Mouse (Mus musculus) forebrain, embryonic 16.5 days (tissue): ENCODE measurements around the gene Filip1. TPM values are rescaled to one million over a fixed set of nuclear protein-coding genes. Genes with fewer than 3 reads are reported as not detected.
A peak's percentile ranks its signal among the peaks of the same experiment; 100 is the strongest.
"Not testable (repeated sequence)": the region's sequence is repeated elsewhere in the genome, so short reads cannot be mapped to it uniquely, and the experiment has no call there.

Experiments
- ATAC-seq: fragments of 200-750 bp; cut with Nextera tagmentation; 2 replicates; pipeline ENCODE4 v1.8.0; 2017; ENCODE audit warnings: mild to moderate bottlenecking, moderate library complexity
- H3K27ac ChIP-seq: fragments of 300-500 bp; sonication (generic); 2 replicates; pipeline ENCODE4 v1.5.1; 2014; ENCODE audit warnings: low read length, control low read depth
- H3K27me3 ChIP-seq: fragments of 300-500 bp; sonication (generic); replicated peaks from 2 replicates; pipeline ENCODE4 v1.6.1; 2014; ENCODE audit warnings: low read length; ENCODE audit not compliant: control insufficient read depth, insufficient read depth
- H3K36me3 ChIP-seq: fragments of 300-500 bp; sonication (generic); 2 replicates; pipeline ENCODE4 v1.6.1; 2014; ENCODE audit not compliant: control insufficient read depth, insufficient read depth
- H3K4me1 ChIP-seq: fragments of 300-500 bp; sonication (generic); replicated peaks from 2 replicates; pipeline ENCODE4 v1.6.1; 2014; ENCODE audit warnings: low read length; ENCODE audit not compliant: control insufficient read depth, insufficient read depth
- H3K4me2 ChIP-seq: fragments of 300-500 bp; sonication (generic); 2 replicates; pipeline ENCODE4 v1.6.1; 2014; ENCODE audit warnings: mild to moderate bottlenecking, low read length, control low read depth
- H3K4me3 ChIP-seq: fragments of 300-500 bp; sonication (generic); replicated peaks from 2 replicates; pipeline ENCODE4 v1.5.1; 2014; ENCODE audit warnings: mild to moderate bottlenecking, low read length, control low read depth
- H3K9ac ChIP-seq: fragments of 300-500 bp; sonication (generic); replicated peaks from 2 replicates; pipeline ENCODE4 v1.6.1; 2014; ENCODE audit warnings: low read depth, low read length, control low read depth
- H3K9me3 ChIP-seq: fragments of 300-500 bp; sonication (generic); 2 replicates; pipeline ENCODE4 v1.6.1; 2016; ENCODE audit warnings: low read length; ENCODE audit not compliant: control insufficient read depth
- WGBS: fragments of 180-500 bp; shearing (Covaris S2); extraction: QIAGEN DNeasy Blood & Tissue Kit; methylation state at CpG from one replicate; pipeline ENCODE4 v1.1.7; 2014; 5-methylcytosine and 5-hydroxymethylcytosine counted together
- polyA plus RNA-seq: library from polyadenylated mRNA; unstranded; fragments of >200 nt; fragmentation: Nextera tagmentation; extraction: Ambion mirVana; gene quantifications from 2 replicates; pipeline ENCODE4 v1.2.1, GENCODE M21; 2015

Filip1 gene
- polyA plus RNA-seq, 1 experiment from 2014 or later: 3.0 TPM

DNA sequence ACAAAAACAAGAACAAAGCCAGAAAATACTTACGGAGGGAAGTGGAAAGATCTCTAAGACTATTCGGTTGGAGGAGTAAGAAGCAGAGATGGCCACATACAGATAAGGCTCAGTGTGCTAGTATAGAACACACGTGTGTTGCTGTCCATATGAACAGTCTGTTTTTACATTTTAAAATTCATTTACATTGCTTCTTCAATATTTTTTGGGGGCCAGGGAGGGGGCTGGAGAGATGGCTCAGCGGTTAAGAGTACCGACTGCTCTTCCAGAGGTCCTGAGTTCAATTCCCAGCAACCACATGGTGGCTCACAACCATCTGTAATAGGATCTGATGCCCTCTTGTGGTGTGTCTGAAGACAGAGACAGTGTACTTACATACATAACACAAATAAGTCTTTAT is 12.7 kb upstream of the Filip1 start:
- H3K4me2 ChIP-seq, H3K27ac ChIP-seq, H3K36me3 ChIP-seq, H3K9ac ChIP-seq, H3K27me3 ChIP-seq, ATAC-seq, H3K9me3 ChIP-seq, H3K4me1 ChIP-seq, H3K4me3 ChIP-seq: not testable (repeated sequence)
- 91% methylated on average over 5 of the region's 5 CpGs for WGBS

DNA sequence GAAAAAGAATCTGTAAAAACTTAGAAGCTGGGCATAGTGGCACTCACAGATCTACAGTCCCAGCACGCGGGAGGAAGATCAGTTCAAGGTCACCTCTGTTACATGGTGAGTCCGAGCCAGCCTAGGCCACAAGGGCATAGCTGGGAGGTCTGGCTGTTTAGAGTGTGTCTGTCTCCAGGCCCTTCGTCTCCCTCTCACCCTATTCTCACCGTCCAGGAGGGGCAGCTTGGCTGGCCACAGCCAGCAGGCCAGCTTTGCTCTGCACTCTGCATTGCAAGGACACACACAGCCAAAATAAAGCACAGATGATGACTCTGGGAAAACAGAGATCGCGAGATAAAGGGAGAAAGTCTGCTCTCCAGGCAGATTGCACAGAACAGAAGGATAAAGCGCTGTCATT is 10.2 kb upstream of the Filip1 start:
- Histone ChIP-seq H3K27ac (no peak overlapping the region), H3K4me2 (no peak overlapping the region), H3K4me1 (no peaks in the 10 kb centered on the region), H3K4me3 (no peak overlapping the region), H3K36me3 (no peaks in the 10 kb centered on the region), H3K9me3 (no peaks in the 10 kb centered on the region), H3K9ac (no peak overlapping the region), H3K27me3 (no peaks in the 10 kb centered on the region)
- 68% methylated on average over 8 of the region's 8 CpGs for WGBS
- ATAC-seq: no peak

DNA sequence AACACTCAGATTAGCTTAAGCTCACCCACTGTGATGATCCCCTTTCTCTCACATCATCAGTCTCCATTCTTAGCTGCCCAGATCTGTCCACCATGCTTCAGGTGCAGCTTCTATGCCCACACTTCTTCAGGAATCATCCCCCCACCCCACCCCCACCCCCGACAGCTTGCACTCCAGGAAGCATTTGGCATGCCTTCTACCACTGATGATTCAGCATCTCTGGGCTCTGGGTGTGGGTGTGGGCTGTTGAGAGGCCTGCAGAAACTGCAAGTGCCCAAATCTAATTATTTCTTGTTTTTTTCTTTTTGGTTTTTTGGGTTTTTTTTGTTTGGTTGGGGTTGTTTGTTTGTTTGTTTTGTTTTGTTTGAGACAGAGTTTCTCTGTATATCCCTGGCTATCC is 9.0 kb upstream of the Filip1 start:
- ATAC-seq: no peak
- Histone ChIP-seq H3K4me3 (no peak overlapping the region), H3K9me3 (no peaks in the 10 kb centered on the region), H3K9ac (no peak overlapping the region), H3K27me3 (no peaks in the 10 kb centered on the region), H3K27ac (no peak overlapping the region), H3K4me1 (no peaks in the 10 kb centered on the region), H3K4me2 (no peak overlapping the region), H3K36me3 (no peaks in the 10 kb centered on the region)
- 57% methylated on average over 1 of the region's 1 CpGs for WGBS

DNA sequence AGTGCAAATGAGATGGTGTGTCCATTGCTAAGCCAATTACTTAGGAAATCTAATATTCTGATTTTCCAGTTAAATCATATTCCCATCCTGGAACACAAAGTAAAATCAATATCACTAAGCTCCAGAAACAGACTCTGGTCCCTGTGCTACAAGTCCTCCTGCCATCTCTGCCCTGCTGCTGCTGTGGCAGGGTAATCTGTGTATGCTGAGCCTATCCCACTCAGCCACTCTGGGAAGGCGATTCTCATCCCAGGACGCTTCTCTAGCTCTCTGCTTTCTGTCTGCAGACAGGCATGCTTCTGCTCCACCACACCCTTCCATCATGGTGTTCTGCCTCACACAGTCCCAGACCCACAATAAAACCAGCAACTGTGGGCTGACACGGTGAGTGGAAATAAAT is 7.8 kb upstream of the Filip1 start:
- Histone ChIP-seq H3K27ac (no peak overlapping the region), H3K9ac (no peak overlapping the region), H3K27me3 (no peaks in the 10 kb centered on the region), H3K36me3 (no peaks in the 10 kb centered on the region), H3K4me1 (no peaks in the 10 kb centered on the region), H3K4me3 (no peak overlapping the region), H3K9me3 (no peaks in the 10 kb centered on the region), H3K4me2 (no peak overlapping the region)
- WGBS: 71% methylated on average over 3 of the region's 3 CpGs
- ATAC-seq: no peak

DNA sequence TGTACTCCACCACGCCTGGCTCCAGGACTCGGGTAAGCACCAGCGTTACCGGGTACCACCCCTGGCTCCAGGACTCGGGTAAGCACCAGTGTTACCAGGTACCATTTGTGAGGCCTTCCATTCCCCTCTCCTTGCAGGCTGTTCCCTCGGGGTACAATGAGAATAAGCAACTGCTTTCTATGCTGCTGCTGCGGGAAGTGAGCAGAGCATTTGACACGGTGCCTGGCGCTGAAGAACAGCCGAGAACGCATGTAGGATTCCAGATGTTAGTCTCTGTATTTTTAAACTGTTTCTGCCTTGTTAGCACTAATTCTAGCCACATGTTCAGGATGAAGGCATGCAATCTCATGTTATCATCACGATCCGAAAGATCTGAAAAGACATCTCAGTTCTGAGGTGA is 635 bp downstream of the Filip1 start:
- Histone ChIP-seq H3K4me3 (no peak overlapping the region), H3K27me3 (no peaks in the 10 kb centered on the region), H3K4me1 (no peaks in the 10 kb centered on the region), H3K4me2 (no peak overlapping the region), H3K36me3 (no peaks in the 10 kb centered on the region), H3K9ac (no peak overlapping the region), H3K27ac (no peak overlapping the region), H3K9me3 (no peaks in the 10 kb centered on the region)
- no peak for ATAC-seq
- WGBS: 86% methylated on average over 13 of the region's 13 CpGs

DNA sequence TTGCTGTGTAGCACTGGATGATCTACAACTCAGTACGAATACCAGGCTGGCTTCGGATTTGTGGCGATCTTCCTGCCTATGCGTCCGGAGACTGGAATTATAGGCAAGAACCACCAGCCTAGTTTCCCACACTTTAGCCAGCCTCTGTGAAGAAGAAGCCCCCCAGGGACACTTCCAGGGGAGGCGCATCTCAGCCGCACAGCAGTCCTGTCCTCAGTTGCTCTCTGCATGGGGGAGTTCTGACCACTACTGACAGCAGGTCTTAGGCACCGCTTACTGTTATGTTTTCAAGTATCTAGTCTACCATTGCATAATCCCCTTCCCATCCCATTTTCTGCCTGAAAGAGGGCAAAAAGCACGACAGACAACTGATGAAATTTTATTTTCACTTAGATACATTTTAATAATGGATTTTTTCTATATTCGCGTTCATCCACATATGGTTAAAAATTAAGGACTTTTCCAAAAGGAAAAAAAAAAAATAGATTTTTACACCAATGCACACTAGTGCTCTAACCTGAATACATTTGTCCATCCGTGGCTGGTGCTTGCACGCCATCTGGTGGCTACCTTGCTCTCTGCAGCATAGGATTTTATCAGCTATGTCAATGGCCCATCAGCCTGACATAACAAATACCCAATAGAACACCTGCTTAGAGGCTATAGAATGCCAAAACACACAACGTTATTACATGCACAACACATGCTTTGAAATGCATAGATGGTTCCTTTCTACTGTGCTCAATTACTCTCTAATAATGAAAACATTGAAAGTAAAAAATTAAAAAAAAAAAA is 10.1 kb downstream of the Filip1 start:
- WGBS: 37% methylated on average over 14 of the region's 14 CpGs
- H3K9me3 ChIP-seq: no peaks in the 10 kb centered on the region
- no peak overlapping the region for H3K9ac ChIP-seq
- H3K27me3 ChIP-seq: no peaks in the 10 kb centered on the region
- no peak overlapping the region for H3K4me2 ChIP-seq
- H3K27ac ChIP-seq: no peak overlapping the region
- peak; percentile 90 for ATAC-seq
- H3K36me3 ChIP-seq: no peaks in the 10 kb centered on the region
- no peak overlapping the region for H3K4me3 ChIP-seq
- no peaks in the 10 kb centered on the region for H3K4me1 ChIP-seq

DNA sequence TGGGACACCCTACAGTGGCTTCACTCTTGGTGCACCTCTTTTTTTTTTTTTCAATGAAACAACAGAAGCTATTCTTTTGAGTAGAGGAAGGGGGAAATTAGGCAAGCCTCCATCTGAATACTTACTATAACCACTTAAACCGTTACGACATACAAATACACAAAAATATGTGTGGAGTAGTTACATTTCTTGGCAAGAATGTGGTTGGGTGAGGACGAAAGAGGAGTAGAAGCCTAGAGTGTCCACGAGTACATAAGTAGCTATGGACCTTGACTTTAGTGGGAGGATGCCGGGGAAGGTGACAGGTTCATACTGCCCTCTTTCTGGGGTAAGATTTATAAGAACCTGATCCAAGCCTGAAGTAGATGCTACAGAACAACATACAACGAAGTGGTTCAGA is 15.4 kb downstream of the Filip1 start:
- WGBS: 93% methylated on average over 6 of the region's 6 CpGs
- Histone ChIP-seq H3K4me2 (no peak overlapping the region), H3K9me3 (no peaks in the 10 kb centered on the region), H3K27ac (no peak overlapping the region), H3K9ac (no peak overlapping the region), H3K27me3 (no peaks in the 10 kb centered on the region), H3K36me3 (no peaks in the 10 kb centered on the region), H3K4me1 (no peaks in the 10 kb centered on the region), H3K4me3 (no peak overlapping the region)
- no peak for ATAC-seq

DNA sequence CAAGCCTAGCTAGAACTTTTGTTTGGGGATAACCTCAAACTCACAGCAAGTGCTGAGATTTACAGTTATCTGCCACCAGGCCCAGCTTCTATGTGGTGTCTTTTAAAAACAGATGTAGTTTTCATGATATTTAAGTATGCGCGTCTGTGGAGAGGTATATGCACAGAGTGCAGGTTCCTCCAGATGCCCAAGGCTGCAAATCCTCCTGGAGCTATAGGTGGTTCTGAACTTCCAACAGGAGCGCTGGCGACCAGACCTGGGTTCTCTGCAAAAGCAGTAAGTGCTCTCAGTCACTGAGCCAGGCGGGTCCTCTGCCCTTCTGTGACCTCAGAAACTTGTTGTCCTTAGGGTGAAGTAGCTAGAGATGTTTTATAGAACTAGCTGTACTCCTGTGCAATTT is 18.4 kb downstream of the Filip1 start:
- H3K36me3 ChIP-seq: no peaks in the 10 kb centered on the region
- no peak overlapping the region for H3K4me2 ChIP-seq
- ATAC-seq: no peak
- 96% methylated on average over 5 of the region's 5 CpGs for WGBS
- H3K9ac ChIP-seq: no peak overlapping the region
- no peaks in the 10 kb centered on the region for H3K27me3 ChIP-seq
- no peak overlapping the region for H3K27ac ChIP-seq
- no peaks in the 10 kb centered on the region for H3K9me3 ChIP-seq
- H3K4me3 ChIP-seq: no peak overlapping the region
- no peaks in the 10 kb centered on the region for H3K4me1 ChIP-seq

DNA sequence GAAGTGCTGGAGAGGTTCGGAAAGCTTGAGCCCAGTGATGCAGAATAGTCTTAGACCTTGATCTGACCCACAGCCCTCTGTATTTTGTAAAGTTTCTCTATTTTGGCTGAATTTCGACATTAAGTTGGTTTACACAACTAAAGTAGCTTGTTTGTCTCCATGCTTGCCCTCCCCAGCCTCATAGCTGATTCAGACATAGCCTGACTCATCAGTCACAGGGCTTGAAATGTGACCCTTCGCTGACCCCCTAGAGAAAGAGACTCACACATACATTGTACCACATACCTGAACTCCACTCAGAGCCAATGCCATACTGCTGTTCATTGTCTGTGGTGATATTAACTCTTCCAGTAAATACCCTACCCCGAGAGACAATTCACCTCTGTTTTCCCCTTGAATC is 19.6 kb downstream of the Filip1 start:
- H3K4me3 ChIP-seq: no peak overlapping the region
- no peak overlapping the region for H3K27ac ChIP-seq
- no peak overlapping the region for H3K4me2 ChIP-seq
- 82% methylated on average over 4 of the region's 4 CpGs for WGBS
- H3K9ac ChIP-seq: no peak overlapping the region
- H3K36me3 ChIP-seq: no peaks in the 10 kb centered on the region
- H3K9me3 ChIP-seq: no peaks in the 10 kb centered on the region
- no peaks in the 10 kb centered on the region for H3K27me3 ChIP-seq
- ATAC-seq: no peak
- no peaks in the 10 kb centered on the region for H3K4me1 ChIP-seq
